Mouse (Mus musculus) testis, adult 2 months (tissue): ENCODE results near the gene Atp6v0e.

Source experiments
- CTCF ChIP-seq: fragments of 200-500 bp; IDR thresholded peaks from 2 replicates; pipeline ENCODE4 v1.5.1; 2012; ENCODE audit warnings: low read depth, mild to moderate bottlenecking, inconsistent platforms, low read length, moderate library complexity; ENCODE audit not compliant: control insufficient read depth, insufficient read depth, insufficient replicate concordance
- POLR2A ChIP-seq: fragments of 200-500 bp; IDR thresholded peaks from 2 replicates; pipeline ENCODE4 v1.6.1; 2012; ENCODE audit warnings: low read depth, mild to moderate bottlenecking, inconsistent platforms, low read length, moderate library complexity; ENCODE audit not compliant: control insufficient read depth

DNA sequence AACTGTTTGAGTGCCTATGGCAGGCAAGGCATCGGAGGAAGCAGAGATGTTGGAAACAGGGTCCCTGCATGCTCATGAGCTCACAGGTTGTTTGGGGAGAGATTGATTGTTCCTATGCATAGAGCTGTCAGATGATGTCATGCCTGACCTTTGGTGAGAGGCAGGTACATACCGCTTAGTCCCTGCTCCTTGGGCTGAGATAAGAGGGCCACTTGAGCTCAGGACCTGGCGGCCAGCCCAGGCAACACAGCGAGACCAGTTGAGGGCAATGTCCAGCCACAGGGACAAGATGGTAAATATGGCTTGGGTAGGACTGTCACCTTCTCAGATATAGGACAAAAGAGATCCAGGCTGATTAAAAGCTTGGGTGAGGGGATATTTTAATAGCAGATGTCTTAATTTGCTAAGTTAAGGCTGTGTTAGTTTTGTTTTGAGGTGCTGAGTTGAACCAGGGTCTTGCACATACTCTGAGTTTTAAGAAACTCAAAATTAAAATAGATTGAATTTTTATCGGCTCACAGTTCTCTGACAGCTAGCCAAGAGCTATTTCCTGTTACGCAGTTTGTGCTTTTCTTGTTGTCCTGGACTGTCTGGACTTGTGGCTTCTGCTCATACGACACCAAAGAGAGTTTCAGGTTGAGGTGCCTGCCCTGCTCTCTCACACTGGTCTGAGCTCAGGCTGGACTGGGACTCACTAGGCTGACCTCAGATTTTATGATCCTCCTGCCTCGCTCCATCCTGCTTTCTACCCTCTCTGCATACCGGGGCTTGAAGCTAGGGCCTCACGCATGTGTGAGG is 37.0 kb downstream of the Atp6v0e start:
- TF ChIP-seq CTCF: no peak
- TF ChIP-seq POLR2A: no peak
